Mouse (Mus musculus) adrenal gland, adult (tissue): ENCODE data around the gene Pqlc2.

ENCODE experiments used
- DNase-seq, 2 experiments: peaks; one replicate each; pipeline ENCODE4 v3.0.0; 2022 to 2023; ENCODE audit warnings: low spot score in 1 of 2; ENCODE audit not compliant: inconsistent age in 2 of 2

Pqlc2 gene

DNA sequence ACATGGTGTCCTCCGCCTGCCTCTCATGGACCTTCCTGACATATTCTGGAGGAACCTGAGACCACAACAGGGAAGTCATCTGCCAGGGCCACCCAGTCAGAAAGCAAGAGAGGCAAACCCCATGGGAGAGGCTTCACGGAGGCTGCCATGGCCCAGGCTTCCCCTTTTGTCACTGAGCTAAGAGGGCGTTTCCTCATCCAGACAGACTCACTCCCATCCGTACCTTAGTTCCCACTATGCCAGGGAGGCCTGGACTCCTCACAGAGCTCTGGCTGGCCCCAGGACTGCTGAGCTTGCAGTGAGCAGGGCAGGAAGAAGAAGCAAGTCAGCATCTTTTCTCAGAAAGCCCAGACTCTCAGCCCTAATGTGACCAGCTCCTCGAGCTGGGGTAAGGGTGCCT is 2.6 kb downstream of the Pqlc2 start:
- no peak for DNase-seq

DNA sequence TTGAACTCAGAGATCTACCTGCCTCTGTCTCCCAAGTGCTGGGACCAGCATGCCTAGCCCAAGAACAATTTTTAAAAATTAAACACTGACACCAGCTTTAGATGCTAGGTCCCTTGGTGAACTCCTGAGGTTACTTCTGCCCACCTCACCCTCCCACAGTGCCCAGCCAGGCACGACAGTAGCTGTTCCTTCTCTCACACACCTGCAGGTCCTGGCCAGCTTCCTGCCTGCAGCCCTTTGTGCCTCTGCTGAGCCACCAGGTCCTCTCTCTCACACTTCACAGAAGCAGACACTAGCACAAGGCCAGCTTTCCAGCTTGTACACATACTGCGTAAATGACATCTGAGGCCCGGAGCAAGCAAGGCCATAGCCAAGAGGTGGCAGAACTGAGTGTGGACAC is 5.0 kb downstream of the Pqlc2 start:
- DNase-seq: no peak

DNA sequence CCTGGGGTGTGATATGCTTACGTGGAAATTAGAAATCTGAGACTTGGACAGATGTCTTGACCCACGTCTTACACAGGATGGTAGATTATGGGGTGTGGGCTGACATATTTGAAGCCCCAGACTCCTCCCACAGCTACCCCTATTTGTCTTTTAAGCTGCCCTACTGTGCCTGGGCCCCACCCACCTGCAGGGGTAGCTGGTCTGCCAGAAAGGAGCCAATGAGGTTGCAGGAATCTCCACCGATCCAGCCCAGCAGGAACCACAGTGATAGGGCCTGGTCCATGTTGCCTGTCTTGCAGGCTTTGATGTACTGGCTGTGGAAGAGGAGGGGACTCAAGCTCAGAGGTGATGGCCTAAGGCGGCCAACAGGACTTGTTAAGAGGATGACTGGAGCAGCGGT is 8.3 kb downstream of the Pqlc2 start:
- DNase-seq: no peak

DNA sequence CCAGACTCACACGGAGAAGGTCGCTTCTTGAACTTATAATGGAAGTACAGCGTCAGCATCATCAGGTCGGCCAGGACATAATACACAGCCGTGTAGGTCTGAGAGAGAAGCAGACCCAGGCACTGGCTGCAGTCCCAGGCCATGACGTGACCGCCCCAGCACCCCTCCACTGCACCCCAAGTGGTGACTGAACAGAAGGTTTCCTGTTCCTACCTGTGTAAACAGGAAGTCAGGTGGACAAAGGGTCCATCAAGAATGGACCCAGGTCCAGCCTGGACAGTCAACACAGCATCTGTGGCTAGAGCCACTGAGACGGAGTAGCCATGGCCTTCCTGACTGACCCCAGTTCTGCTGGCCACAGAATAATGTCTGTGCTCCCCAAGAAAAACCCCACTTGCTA is 8.7 kb downstream of the Pqlc2 start:
- DNase-seq: no peak

DNA sequence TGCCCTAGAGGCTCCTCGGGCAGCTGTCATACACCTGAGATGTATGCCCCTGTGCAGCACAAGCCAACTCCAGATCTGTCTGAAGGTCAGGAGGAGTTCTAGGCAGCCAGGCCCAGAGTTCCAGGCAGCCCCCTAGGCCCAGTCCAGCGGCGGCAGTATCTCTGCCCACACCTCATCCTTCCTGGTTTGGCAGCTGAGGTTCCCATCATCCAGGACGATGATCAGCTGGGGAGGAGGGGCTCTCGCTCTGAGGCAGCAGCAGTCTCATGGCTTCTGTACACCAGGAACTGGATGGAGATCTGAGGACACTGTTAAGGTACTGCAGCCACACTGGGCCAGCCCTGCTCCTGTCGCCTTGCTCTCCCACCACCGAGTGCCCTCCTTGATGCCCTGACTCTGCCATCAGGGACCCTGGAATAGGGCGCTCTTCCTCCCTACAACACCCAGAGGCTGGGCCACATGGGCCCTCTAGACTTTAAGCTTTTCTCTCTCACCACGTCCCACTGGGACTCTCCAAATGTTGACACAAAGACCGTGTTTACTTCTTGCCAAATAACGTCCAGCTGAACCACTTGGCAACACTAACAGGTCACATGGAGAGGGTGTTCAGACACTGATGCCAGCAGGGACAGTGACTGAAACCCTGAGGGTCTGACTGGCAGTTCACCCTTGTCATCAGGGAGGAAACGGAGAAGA is 11.7 kb downstream of the Pqlc2 start:
- no peak for DNase-seq

DNA sequence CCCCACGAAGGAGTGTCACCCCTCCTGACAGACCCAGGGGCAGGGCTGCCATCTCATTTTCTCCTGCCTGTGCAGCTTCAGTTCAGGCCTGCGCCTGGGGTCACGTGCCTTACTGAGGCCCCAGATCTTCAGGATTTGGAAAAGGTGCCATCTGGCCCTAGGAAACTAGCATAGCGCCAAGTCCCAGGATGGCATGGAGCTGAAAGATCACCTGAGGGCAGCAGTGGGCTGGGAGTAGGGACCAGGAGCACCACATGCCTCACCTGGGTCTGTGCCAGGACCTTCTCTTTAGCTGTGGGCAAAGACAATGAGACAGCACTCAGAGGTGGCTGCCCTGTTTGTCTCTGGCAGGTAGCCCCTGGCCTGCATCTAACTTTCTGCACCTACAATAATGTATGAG is 12.9 kb downstream of the Pqlc2 start:
- DNase-seq: peak in 1 of 2 experiments; percentile 68

DNA sequence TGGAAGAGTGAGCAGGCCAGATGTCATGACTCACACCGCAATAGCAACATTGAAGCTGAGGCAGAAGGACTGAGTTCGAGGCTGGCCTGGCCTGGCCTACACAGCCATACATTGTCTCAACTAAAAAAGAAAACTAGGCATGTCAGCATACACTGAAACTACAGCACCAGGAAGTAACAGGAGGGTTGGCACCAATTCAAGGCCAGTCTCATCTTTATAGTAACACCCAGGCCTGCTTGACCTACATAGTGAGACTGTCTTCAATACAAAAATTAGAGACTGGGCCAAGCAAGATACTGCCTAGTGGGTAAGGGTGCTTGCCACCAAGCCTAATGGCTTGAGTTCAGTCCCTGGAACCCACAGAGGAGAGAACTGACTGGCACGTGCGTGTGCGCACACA is 18.5 kb downstream of the Pqlc2 start:
- peak in 1 of 2 experiments; percentile 71 for DNase-seq

DNA sequence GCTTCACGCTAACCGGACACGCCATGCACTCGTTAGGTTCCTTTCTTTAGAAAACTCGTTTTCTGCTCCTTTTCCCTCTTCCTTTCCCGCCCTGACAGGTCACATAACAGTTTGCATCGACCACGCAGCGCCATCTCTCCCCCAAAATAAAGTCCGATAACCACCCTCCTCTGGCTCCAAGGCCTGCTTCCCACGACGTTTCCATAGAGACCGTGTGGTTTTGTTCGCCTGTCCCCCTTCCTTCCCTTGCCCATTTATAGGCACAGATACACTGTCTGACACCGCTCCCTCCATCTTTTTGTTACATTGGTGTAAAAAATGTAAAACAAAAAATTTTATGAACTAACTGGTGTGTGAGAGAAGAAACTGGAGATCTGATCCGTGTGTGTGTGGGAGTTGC is 19.4 kb downstream of the Pqlc2 start:
- DNase-seq: no peak

DNA sequence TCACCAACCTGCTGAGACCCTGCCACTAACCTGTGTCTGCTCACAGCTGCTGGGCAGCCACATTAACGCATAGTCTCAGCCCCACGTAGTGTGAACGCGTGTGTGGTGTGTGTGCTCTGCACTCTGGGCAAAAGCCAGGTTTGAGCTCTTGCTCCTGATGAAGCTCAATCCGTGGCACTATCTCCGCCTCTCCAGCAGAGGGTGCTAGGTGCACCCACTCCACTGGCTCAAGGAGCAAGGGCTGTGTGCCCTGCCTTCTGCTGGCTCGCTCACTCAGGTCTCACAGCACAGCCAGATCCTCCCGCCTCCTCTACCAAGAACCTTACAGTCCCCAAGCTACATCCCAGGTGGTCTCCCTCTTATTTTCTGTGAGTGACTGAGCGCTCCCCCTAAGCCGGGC is 21.5 kb downstream of the Pqlc2 start:
- peak; percentile 55 to 76 for DNase-seq

DNA sequence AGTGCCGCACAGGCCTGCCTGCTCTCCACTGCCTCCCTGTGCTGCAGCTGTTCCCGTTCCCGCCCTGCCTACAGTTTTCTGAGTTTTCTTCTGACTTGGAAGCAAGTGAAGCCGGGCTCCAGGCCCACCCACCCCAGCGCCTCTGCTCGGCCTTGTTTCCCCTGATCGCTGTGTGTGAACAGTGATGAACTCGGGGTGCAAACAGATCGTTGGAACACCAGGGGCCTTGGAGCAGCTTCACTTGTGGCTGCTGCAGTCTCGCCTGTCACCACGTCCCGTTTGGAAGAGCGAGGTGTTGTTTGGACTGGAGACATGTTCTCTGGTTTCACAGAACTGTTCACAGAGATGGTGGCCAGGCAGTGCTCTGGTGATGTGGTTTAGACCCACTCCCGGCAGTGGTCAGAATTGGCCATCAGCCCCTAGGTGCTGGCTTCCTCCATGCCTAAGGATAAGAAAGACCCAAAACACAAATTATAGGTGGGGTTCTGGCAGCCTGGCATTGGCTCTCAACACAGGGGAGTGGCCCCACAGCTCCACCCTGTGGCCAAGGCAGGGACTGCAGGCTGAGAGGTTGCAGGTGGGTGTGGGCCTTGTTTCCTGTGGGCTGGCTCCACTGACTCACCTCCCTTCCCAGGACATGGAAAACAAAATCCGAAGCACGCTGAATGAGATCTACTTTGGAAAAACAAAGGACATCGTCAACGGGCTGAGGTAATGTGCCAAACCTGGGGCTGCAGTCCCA is 23.2 kb downstream of the Pqlc2 start:
- peak; percentile 83 to 95 for DNase-seq

DNA sequence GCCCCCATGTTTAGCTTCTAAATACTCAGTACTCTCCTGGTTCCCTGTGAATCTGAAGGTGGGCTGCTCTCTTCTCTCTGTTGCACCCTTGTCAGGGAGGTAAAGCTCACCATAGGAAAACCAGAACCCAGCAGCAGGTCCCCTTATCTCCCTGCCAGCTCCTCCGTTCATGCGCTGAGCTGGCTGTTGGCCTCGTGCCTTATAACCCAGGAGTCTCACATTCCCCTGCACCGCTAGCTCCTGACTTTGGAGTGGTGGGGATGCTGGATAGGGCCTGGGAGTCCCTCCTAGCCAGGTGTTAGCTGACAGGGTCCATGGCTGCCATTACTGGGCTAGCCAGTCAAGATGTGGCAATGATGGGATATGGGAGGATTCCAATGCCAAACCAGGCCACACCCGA is 24.3 kb downstream of the Pqlc2 start:
- DNase-seq: no peak

DNA sequence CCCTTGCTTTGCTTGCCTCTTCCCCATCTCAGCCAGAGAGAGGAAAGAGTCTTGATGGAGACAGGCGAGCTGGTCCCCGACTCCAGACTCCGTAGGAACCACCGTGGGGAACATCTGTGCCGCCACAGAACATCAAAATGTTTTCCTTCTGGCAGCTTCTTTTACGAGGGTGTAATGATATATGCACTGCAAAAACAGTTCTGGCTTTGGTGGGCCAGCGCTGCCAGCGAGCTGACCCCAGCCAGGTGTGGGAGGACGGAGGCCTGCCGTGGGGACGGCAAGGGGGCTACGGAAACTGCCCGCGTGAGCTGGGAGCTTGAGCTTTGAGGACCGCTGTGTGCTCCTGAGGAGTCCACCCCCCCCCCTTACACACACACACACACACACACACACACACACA is 25.6 kb downstream of the Pqlc2 start:
- DNase-seq: no peak

DNA sequence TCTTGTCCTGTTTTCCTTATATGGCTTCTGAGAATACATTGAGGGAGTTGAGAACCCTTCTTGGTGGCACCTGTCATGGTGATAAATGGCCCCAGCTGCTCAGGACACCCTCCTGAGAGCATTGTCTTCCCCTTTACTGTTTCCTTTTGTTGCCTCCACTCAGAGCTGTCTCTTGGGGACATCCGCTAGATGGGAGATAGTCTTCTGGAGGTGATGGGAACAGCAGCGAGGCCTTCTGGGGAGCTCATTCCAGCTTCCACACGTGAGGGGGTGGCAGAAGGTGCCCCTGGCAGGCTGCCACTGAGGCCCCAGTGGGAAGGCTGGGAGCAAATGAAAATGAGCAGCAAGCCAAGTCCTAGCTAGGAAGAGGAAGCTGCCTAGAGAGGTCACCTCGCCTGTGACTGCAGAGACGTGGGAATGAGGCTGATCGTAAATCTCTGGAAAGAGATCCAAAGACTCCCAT is 27.5 kb downstream of the Pqlc2 start:
- peak; percentile 59 to 77 for DNase-seq

DNA sequence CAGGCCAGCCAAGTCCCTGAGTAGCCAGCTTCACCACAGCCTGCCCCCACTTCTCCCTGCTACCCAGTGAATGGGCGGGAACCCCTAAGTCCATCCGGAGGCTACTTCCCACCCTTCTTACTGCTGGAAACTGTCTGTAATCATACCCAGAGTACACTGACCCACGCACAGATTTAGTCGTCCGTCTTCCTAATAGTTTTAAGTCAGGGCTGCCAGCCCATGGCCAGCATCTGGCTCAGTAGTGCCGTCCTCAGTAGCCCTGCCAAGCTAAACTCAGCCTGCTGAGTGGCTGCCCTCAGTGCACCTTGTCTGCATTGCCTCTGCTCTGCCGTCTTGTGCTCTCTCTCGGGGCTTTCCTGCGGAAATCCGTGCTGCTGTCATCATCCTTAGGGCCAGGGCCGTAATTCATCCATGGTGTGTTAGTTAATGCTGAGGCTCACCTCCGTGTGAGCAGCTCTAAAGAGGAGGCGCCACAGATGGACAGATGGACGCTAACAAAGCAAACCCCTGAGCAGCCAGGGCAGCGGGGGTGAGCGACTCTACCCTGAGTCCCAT is 28.6 kb downstream of the Pqlc2 start:
- DNase-seq: peak in 1 of 2 experiments; percentile 47

DNA sequence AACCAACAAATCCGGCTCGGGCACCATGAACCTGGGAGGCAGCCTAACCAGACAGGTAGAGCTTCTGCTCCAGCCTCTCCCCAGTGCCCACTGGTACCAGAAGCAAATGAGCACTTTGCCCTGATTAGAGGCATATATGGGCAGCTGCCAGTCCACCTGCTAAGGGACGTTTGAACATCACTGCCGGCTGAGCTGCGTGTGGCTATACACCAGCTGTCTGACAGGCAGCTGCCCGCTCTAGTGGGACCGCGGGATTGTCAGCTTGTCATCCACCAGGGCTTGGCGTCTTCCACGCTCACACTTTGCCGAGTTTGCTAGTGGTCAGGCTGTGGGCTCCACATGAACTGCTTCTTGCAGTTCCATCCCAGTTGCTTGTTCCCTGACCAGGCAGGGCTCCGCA is 30.0 kb downstream of the Pqlc2 start:
- no peak for DNase-seq

DNA sequence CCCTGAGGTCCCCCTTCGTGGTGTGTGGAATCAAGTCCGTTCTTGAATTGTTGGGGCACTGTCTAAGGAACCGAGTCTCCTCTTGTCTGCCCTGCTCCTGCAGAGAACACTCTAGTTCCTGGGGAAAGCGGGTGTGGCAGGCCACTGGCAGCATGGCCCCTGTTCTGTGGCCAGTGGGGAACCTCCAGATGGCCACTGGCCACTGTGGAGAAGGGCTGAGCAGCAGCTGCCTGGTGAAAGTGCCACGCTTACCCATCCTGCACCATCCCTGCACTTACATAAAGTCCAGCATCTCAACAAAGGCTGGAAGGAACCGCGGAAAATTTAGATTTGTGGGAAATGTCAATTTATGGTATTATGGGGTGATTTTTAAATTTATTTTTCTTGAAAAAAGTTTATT is 34.1 kb downstream of the Pqlc2 start:
- DNase-seq: no peak

DNA sequence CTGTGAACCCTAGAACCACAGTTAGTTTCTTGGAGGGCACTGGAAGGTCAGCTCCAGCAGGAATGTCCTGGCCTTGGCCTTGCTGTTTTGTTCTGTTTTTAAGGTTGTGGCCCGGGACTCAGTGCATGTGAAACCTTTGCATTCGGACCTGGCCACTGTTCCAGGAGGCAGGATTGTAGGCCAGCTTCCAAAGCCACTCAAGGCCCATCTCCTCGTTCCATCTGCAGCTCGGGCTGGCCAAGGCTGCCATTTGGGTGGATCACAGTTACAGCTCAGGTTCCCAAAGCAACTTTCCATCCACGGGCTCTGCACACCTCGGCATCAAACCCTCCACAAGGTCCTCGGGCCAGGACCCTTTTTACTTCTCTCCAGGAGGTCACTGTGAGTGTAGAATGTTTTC is 35.9 kb downstream of the Pqlc2 start:
- DNase-seq: peak in 1 of 2 experiments; percentile 74

DNA sequence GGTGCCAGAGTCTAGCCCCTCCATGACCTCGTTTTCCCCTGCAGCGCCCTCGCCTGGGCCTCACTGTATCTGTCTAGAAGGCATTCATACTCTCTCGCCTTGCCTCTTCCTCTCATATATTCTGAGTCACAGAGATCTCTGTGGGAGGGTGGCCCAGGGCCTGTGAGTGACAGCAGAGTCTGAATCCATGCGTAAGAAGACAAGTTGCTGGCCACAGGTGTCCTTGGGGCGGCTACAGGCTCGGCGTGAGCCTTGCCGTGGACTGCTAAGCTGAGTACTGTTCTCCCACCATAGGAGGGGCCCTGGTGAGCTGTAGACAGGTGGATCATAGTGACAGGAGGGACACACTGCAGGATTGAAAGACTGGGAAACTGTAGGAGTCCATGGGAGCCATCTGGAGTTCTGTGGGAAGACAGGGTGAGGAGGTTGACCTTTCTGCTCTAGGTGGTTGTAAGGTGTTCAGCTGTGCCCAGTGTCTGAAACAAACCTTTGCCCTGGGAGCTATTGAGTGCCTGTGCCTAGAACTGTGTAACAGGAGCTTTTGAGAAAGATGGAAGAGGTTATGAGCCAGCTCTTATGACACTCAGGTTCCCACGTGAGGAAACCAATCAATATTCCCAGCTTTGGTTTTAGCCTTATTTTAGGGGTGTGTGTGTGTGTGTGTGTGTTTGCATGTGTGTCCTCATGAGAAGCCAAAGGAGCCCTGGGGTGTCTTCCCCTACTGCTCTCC is 37.4 kb downstream of the Pqlc2 start:
- DNase-seq: peak; percentile 62 to 80

DNA sequence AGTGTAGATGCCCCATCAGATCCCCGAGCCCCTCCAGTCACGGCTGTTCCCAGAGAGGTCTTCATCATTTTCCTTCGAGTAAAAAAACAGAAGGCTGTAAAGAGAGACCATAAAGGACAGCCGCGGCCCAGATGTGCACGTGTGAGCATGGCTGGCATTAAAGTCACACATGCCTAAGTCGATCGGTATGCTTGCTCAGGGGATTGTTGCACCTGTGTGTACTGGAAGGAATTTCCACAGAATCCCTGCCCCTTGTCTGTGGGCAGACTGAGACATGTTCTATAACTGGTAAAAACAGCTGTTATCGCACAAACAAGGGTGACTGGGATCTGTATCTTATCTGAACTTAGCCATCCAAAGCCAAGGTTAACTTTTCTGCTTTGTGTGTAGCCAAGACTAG is 38.9 kb downstream of the Pqlc2 start:
- no peak for DNase-seq

DNA sequence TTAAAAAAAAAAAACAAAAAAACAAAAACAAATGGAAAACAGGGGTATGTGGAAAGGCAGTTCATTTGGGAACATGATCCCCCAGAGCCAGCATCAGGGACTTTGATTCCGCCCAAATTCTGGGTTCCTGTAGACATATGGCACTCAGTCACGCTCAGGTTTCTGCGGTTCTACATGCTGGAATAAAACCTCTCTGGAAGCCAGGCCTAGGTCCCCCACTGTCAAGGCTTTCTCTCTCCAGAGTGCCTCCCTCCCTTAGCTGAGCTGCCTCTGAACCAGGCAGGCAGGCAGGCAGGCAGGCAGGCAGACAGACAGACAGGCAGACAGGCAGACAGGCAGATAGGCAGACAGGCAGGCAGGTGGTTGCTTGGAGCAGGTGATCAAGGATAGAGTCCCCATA is 40.3 kb downstream of the Pqlc2 start:
- DNase-seq: no peak

DNA sequence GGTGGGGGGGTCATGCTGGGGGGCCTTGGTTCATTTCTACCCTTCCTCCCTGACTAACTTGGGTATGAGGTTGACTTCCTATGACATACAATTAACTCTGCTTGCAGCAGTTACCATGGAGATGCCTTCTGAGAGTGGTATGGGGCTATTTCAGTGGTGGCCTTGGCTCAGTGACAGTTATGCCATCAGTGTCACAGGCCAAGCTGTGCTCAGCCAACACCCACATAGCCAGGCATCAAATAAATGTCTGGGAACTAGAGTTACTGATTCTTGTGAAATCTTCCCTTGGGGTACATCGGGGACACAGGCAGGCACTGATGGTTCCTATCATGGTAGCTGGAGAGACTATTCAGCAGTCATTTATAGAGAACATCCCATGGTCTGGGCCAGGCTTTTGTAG is 42.3 kb downstream of the Pqlc2 start:
- DNase-seq: peak in 1 of 2 experiments; percentile 63

DNA sequence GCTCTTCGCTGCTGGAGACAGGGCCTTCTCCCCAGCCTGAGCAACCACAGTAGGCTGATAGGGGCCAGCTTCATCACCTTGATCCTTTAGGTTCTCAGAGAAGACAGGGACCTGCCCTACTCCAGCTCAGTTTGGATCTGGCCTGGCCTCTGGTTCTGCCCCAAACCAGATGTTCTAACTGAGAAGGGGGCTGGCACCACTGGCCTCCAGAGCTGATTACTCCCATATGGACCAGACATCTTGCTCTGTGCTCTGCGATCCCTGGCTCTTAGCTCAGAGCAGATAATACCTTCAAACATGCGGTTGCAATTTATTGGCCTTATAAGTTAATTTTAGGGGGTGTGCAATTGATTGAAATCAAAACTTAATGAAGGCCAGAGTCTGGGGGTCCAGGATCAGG is 43.2 kb downstream of the Pqlc2 start:
- DNase-seq: no peak
